Mouse (Mus musculus): ENCODE results near the gene Jdp2. TPM values are rescaled to one million over a fixed set of nuclear protein-coding genes. Genes with fewer than 3 reads are reported as not detected.

The Jdp2 gene
- polyA plus RNA-seq, 1 experiment from 2014 or later, result 1.3 TPM

Other genes starting within 250 kb of the Jdp2 start
- 266 and 275 TPM in 2 replicates for gene Tmed10, start 224.2 kb upstream of the Jdp2 start, polyA plus RNA-seq (2016; fragmentation: Nextera tagmentation; extraction: Ambion mirVana)
- gene Fos, start 125.1 kb upstream of the Jdp2 start, polyA plus RNA-seq (2016; fragmentation: Nextera tagmentation; extraction: Ambion mirVana), result 2.3 and 3.5 TPM in 2 replicates
- gene Batf, start 87.6 kb downstream of the Jdp2 start, polyA plus RNA-seq (2016; fragmentation: Nextera tagmentation; extraction: Ambion mirVana), result 4.7 and 6.8 TPM in 2 replicates
- 1.8 and 1.9 TPM in 2 replicates for gene Flvcr2, start 147.5 kb downstream of the Jdp2 start, polyA plus RNA-seq (2016; fragmentation: Nextera tagmentation; extraction: Ambion mirVana)
- gene Erg28, start 225.5 kb downstream of the Jdp2 start, polyA plus RNA-seq (2016; fragmentation: Nextera tagmentation; extraction: Ambion mirVana), result 102 and 109 TPM in 2 replicates
- 15.9 and 19.6 TPM in 2 replicates for gene Ttll5, start 225.6 kb downstream of the Jdp2 start, polyA plus RNA-seq (2016; fragmentation: Nextera tagmentation; extraction: Ambion mirVana)